Mouse (Mus musculus) heart, postnatal 14 days (tissue): Measurements from ENCODE around the gene Gm4922. TPM values are rescaled to one million over a fixed set of nuclear protein-coding genes. Genes with fewer than 3 reads are reported as not detected.

ENCODE experiments used
- total RNA-seq, 2 experiments: library from RNA; stranded (reverse); gene quantifications; 2 replicates each; pipeline ENCODE4 v1.2.3; 2021

Gene Gm4922
- total RNA-seq, 2 experiments from 2014 or later, result not detected

Other genes starting within 250 kb of the Gm4922 start
- gene Hebp2, start 240.7 kb downstream of the Gm4922 start, total RNA-seq, result 1 to 10 TPM; 1.6 to 1.7 TPM
- under 1 TPM; 0.56 to 0.65 TPM for gene Arfgef3, start 42.8 kb downstream of the Gm4922 start, total RNA-seq
- gene Perp, start 58.2 kb upstream of the Gm4922 start, total RNA-seq, result 100 to 1,000 TPM; 147 TPM
- gene Tnfaip3, start 228.9 kb upstream of the Gm4922 start, total RNA-seq, result 1 to 10 TPM; 2.4 to 4.9 TPM